9 mouse cellular contexts compared by ENCODE assay signal in the genomic region with DNA sequence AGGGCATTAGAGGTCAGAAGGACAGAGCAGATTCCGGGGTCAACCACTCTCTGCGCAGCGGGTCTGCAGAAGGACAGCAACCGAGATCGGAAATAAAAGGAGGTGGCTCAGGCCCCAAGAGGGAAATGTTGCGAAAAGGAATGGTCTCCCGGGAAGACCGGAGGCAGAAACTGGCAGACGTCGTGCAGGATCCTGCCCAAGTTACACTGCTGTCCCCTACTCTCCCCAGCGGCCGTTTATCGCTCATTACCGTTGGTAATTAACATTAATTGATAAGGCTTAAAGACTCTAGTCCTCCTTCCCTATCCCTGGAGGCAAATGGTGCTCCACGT. TPM values are rescaled to one million over a fixed set of nuclear protein-coding genes. Genes with fewer than 3 reads are reported as not detected.
DNase-seq lines count a peak whose midpoint lies in the region; ATAC-seq and TF ChIP-seq lines count a peak whose summit lies in the region.
"Had no signal": no experiment of that assay in that cellular context is flagged by ENCODE, and none has a peak within 500 bp of the region (broad histone marks: within the 10 kb centered on the region; RNA-seq: fewer than 3 reads in every experiment).

No protein-coding gene starts in this region.

- H3K9ac ChIP-seq in heart, embryonic 15.5 days: peak overlapping the region; percentile 77
- peak overlapping the region; percentile 81 for H3K9ac ChIP-seq in intestine, embryonic 15.5 days
- H3K9ac ChIP-seq in midbrain, postnatal 0 days (replicated peaks; ENCODE audit: low read length, poor library complexity, severe bottlenecking): peak overlapping the region; percentile 97

- peak overlapping the region; percentile 89 for H3K27ac ChIP-seq in heart, embryonic 15.5 days
- H3K27ac ChIP-seq in intestine, embryonic 15.5 days: peak overlapping the region; percentile 77
- peak overlapping the region; percentile 89 for H3K27ac ChIP-seq in midbrain, postnatal 0 days (ENCODE audit: low read depth, low read length)

- intact Hi-C loops in heart, postnatal 14 days (cut with DNase I): no loop called here

- TF ChIP-seq CTCF in E14TG2a.4 (conservative IDR thresholded peaks at IDR 0.05; ENCODE audit: low read length): no peak
- TF ChIP-seq CTCF in midbrain, postnatal 0 days (IDR thresholded peaks at IDR 0.05): no peak

- peaks cover 10% of the 10 kb centered on the region; the same call in 1 of the 2 replicates for H3K36me3 ChIP-seq in heart, embryonic 15.5 days
- peaks cover 38% of the 10 kb centered on the region for H3K36me3 ChIP-seq in E14TG2a.4 (ENCODE audit: insufficient read depth, low read length)
- H3K36me3 ChIP-seq in intestine, embryonic 15.5 days: no peaks in the 10 kb centered on the region
- peaks cover 14% of the 10 kb centered on the region for H3K36me3 ChIP-seq in midbrain, postnatal 0 days (ENCODE audit: insufficient read depth, low read length)

- peak overlapping the region; percentile 75 for H3K4me3 ChIP-seq in heart, embryonic 15.5 days
- peak overlapping the region; percentile 98 for H3K4me3 ChIP-seq in E14TG2a.4 (replicated peaks; ENCODE audit: low read length)
- peak overlapping the region; percentile 80 for H3K4me3 ChIP-seq in intestine, embryonic 15.5 days (replicated peaks)
- peak overlapping the region; percentile 80 for H3K4me3 ChIP-seq in midbrain, postnatal 0 days (ENCODE audit: low read depth, low read length)

- peaks cover 17% of the 10 kb centered on the region for H3K4me1 ChIP-seq in heart, embryonic 15.5 days (replicated peaks)
- peaks cover 46% of the 10 kb centered on the region for H3K4me1 ChIP-seq in E14TG2a.4 (replicated peaks; ENCODE audit: low read depth, low read length)
- H3K4me1 ChIP-seq in intestine, embryonic 15.5 days (replicated peaks): peaks cover 8% of the 10 kb centered on the region; the same call in 1 of the 2 replicates
- H3K4me1 ChIP-seq in midbrain, postnatal 0 days (ENCODE audit: insufficient read depth, low read length): no peaks in the 10 kb centered on the region

- no peaks in the 10 kb centered on the region for H3K9me3 ChIP-seq in heart, embryonic 15.5 days (replicated peaks)
- H3K9me3 ChIP-seq in E14TG2a.4 (ENCODE audit: low read length): no peaks in the 10 kb centered on the region
- no peaks in the 10 kb centered on the region for H3K9me3 ChIP-seq in intestine, embryonic 15.5 days
- H3K9me3 ChIP-seq in midbrain, postnatal 0 days (ENCODE audit: low read length): no peaks in the 10 kb centered on the region

- ATAC-seq in heart, embryonic 15.5 days (replicated peaks; ENCODE audit: insufficient number of reproducible peaks, insufficient read depth, low FRiP score, low read depth): no peak
- 0 out of 2 replicates have a peak, but pooled peaks have one; percentile 0 for ATAC-seq in intestine, embryonic 15.5 days
- ATAC-seq in midbrain, postnatal 0 days (ENCODE audit: low FRiP score): peak; percentile 1; the same call in 1 of the 2 replicates

- H3K4me2 ChIP-seq in heart, embryonic 15.5 days: peak overlapping the region; percentile 59
- peak overlapping the region; percentile 74 for H3K4me2 ChIP-seq in intestine, embryonic 15.5 days (replicated peaks)
- H3K4me2 ChIP-seq in midbrain, postnatal 0 days (ENCODE audit: low read depth, low read length, poor library complexity, severe bottlenecking): peak overlapping the region; percentile 74

- whole genome bisulfite sequencing in heart, embryonic 15.5 days: 0% methylated on average over 15 of the region's 15 CpGs
- WGBS in intestine, embryonic 15.5 days: under 1% methylated on average over 15 of the region's 15 CpGs
- under 1% methylated on average over 15 of the region's 15 CpGs for WGBS in midbrain, postnatal 0 days

- H3K27me3 ChIP-seq in heart, embryonic 15.5 days: no peaks in the 10 kb centered on the region
- H3K27me3 ChIP-seq in E14TG2a.4 (ENCODE audit: insufficient read depth, low read length): no peaks in the 10 kb centered on the region
- no peaks in the 10 kb centered on the region for H3K27me3 ChIP-seq in intestine, embryonic 15.5 days (replicated peaks)
- no peaks in the 10 kb centered on the region for H3K27me3 ChIP-seq in midbrain, postnatal 0 days (ENCODE audit: insufficient read depth, low read length)

- no peak for DNase-seq in heart, postnatal 14 days
- peak; percentile 9 for DNase-seq in embryo, embryonic 11.5 days (ENCODE audit: low read depth, low spot score)
- no peak for DNase-seq in midbrain, postnatal 0 days (ENCODE audit: low spot score)
- no peak for DNase-seq in ovary, postnatal 36 days (ENCODE audit: low spot score)
- no peak for DNase-seq in spleen, adult 12 weeks (ENCODE audit: low spot score)

RNA-seq across cellular contexts. Expression of a gene that starts 0.3 kb away (rescaled TPM):
- polyA plus RNA-seq in heart, embryonic 15.5 days (2015; fragmentation: Nextera tagmentation; extraction: Ambion mirVana): 1,708 and 1,946 TPM in 2 replicates
- total RNA-seq in heart, postnatal 14 days (2021): 1,000 to 10,000 TPM; 3,151 to 3,310 TPM
- 930 and 1,145 TPM in 2 replicates for polyA plus RNA-seq in intestine, embryonic 15.5 days (2015; fragmentation: Nextera tagmentation; extraction: Ambion mirVana)
- 469 and 710 TPM in 2 replicates for total RNA-seq in midbrain, postnatal 0 days (2014; rRNA removed)
- polyA plus RNA-seq in midbrain, postnatal 0 days (2015; fragmentation: Nextera tagmentation; extraction: Ambion mirVana): 984 and 1,088 TPM in 2 replicates

RNA-seq across cellular contexts. Expression of a gene that starts 10.0 kb away (rescaled TPM):
- 25.6 and 35.2 TPM in 2 replicates for polyA plus RNA-seq in heart, embryonic 15.5 days (2015; fragmentation: Nextera tagmentation; extraction: Ambion mirVana)
- total RNA-seq in heart, postnatal 14 days (2021): 10 to 100 TPM; 31.9 to 36.8 TPM
- polyA plus RNA-seq in intestine, embryonic 15.5 days (2015; fragmentation: Nextera tagmentation; extraction: Ambion mirVana): 35.3 and 37.1 TPM in 2 replicates
- total RNA-seq in midbrain, postnatal 0 days (2014; rRNA removed): 59.7 and 62.2 TPM in 2 replicates
- polyA plus RNA-seq in midbrain, postnatal 0 days (2015; fragmentation: Nextera tagmentation; extraction: Ambion mirVana): 33.0 and 36.0 TPM in 2 replicates

RNA-seq across cellular contexts. Expression of a gene that starts 36.6 kb away (rescaled TPM):
- polyA plus RNA-seq in heart, embryonic 15.5 days (2015; fragmentation: Nextera tagmentation; extraction: Ambion mirVana): not detected in 2 replicates
- not detected for total RNA-seq in heart, postnatal 14 days (2021)
- polyA plus RNA-seq in intestine, embryonic 15.5 days (2015; fragmentation: Nextera tagmentation; extraction: Ambion mirVana): not detected in 2 replicates
- total RNA-seq in midbrain, postnatal 0 days (2014; rRNA removed): not detected in 2 replicates
- polyA plus RNA-seq in midbrain, postnatal 0 days (2015; fragmentation: Nextera tagmentation; extraction: Ambion mirVana): not detected in 2 replicates
- total RNA-seq: left cerebral cortex, postnatal 10 days had no signal

RNA-seq across cellular contexts. Expression of a gene that starts 40.5 kb away (rescaled TPM):
- 65.5 and 74.2 TPM in 2 replicates for polyA plus RNA-seq in heart, embryonic 15.5 days (2015; fragmentation: Nextera tagmentation; extraction: Ambion mirVana)
- total RNA-seq in heart, postnatal 14 days (2021): 10 to 100 TPM; 45.8 to 51.2 TPM
- 96.3 and 105 TPM in 2 replicates for polyA plus RNA-seq in intestine, embryonic 15.5 days (2015; fragmentation: Nextera tagmentation; extraction: Ambion mirVana)
- 23.2 and 38.6 TPM in 2 replicates for total RNA-seq in midbrain, postnatal 0 days (2014; rRNA removed)
- polyA plus RNA-seq in midbrain, postnatal 0 days (2015; fragmentation: Nextera tagmentation; extraction: Ambion mirVana): 114 TPM in 2 replicates

RNA-seq across cellular contexts. Expression of a gene that starts 50.8 kb away (rescaled TPM):
- polyA plus RNA-seq in heart, embryonic 15.5 days (2015; fragmentation: Nextera tagmentation; extraction: Ambion mirVana): not detected in 2 replicates
- total RNA-seq in heart, postnatal 14 days (2021): not detected
- 4.9 and 5.8 TPM in 2 replicates for polyA plus RNA-seq in intestine, embryonic 15.5 days (2015; fragmentation: Nextera tagmentation; extraction: Ambion mirVana)
- not detected in 2 replicates for total RNA-seq in midbrain, postnatal 0 days (2014; rRNA removed)
- not detected in 2 replicates for polyA plus RNA-seq in midbrain, postnatal 0 days (2015; fragmentation: Nextera tagmentation; extraction: Ambion mirVana)
- total RNA-seq: left cerebral cortex, postnatal 10 days had no signal
